Mouse (Mus musculus) G1E (cell line): ENCODE data around the gene Hps1.

Source experiments
- CTCF ChIP-seq: IDR thresholded peaks from 2 replicates; pipeline ENCODE4 v1.5.1; 2012; ENCODE audit warnings: low read depth, low read length, inconsistent platforms, mixed read lengths
- GATA1 ChIP-seq: IDR thresholded peaks from 2 replicates; pipeline ENCODE4 v1.6.1; 2012; ENCODE audit warnings: borderline replicate concordance, low read length, inconsistent platforms, mixed read lengths
- POLR2AphosphoS5 ChIP-seq: IDR thresholded peaks from 2 replicates; pipeline ENCODE4 v1.6.1; 2012; ENCODE audit warnings: low read depth, low read length, inconsistent platforms; ENCODE audit not compliant: insufficient replicate concordance
- TAL1 ChIP-seq: conservative IDR thresholded peaks from 2 replicates; pipeline ENCODE4 v1.6.1; 2012; ENCODE audit warnings: low read depth, low read length, inconsistent platforms, mixed read lengths

- no peak for TF ChIP-seq CTCF
- no peak for TF ChIP-seq GATA1
- no peak for TF ChIP-seq TAL1
- TF ChIP-seq POLR2AphosphoS5, result no peak
These were observed 57.3 kb downstream of the Hps1 start for GRCm38 (mm10) chr19:42722500-42722899.
